Mouse (Mus musculus) 3134 (cell line): ENCODE measurements around the gene Wnt7a.

Experiments used
- DNase-seq: peaks from one replicate; pipeline ENCODE4 v3.0.0-alpha.2; 2011; ENCODE audit warnings: low spot score; ENCODE audit not compliant: insufficient read length; ENCODE audit errors: extremely low read depth

Wnt7a gene

DNA sequence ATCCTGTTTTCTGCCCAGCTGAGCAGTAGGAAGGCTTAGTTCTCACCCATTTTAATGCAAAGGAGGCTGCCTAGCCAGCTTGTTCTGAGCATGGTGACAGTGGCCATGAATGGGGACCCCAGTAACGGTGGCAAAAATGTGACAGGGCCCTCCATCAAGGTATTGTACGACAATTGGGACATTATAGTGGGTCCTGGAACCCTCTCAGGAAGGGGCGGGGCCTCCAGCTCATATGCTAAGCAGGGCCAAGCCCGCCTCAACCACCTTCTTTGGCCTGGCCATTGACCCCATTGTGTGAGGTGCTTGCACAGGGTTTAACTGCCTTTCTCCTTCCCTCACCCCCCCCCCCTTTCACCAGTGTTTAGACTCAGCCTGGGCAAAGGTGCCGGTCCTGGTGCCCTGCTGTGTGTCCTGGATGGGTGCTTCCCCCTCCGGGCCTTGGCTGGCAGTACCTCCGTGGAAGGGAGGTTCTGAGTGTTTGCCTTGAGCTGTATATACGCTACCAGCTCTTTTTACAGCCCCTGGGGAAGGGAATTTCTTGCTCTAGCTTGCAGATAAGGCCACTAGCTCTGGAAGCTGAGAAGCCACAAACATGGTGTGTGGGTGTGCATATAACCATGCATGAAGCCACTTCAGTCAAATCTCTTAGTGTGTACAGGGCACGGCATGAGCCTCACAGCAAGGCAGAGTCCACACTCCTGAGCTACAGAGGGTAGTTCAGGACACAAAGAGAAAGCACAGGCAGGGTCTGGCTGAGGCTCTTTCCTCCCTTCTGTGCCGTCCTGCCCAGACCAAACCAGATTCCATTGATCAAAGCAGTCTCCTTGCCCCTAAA is 64.9 kb downstream of the Wnt7a start:
- no peak for DNase-seq

DNA sequence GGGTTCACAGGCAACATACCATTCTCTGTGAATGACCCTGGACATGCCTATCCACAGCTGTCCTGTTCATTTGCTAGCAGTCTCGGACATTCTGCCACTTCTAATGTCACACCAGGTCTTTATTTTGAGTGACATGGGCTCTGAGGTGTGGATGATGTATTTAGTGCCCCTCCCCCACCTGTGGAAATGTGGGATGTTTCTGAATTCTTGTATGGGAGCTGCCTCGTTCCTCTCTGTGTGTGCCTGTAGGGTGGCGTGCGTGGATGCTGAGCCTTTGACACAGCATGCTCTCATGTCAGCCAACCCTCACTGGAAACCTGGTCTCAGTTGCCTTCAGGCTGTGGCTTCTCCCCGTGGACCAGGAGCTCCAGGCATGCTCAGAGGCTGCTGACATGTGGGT is 66.1 kb downstream of the Wnt7a start:
- no peak for DNase-seq

DNA sequence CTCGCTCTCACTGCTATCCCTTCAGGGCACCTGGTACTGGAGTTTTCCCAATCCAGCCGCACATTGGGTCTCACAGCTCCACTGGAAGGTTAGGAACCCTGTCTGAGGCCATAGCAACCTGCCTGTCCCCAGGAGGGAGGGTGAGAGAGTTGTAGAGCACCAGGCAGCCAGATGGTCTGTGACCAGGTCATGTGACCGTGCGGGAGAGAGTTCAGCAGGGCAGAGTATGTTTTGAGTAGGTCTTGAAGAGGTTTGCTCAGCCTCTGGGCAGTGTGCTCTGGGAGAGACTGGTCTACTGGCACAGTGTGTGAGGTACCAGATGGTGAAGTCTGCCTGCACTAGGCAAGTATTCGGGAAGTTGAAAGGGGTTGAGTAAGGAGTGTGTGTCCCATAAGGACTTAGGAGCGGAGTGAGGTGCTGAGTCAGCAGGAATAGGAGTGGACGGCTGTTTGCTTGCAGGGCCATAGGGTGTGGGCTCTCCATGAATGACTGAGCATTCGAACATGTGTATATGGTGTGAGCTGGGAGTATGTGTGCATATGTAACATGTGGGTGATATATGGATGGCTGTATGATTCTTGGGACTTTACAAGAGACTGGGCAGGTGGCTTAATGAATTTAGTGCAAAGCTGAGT is 71.4 kb downstream of the Wnt7a start:
- DNase-seq = no peak

DNA sequence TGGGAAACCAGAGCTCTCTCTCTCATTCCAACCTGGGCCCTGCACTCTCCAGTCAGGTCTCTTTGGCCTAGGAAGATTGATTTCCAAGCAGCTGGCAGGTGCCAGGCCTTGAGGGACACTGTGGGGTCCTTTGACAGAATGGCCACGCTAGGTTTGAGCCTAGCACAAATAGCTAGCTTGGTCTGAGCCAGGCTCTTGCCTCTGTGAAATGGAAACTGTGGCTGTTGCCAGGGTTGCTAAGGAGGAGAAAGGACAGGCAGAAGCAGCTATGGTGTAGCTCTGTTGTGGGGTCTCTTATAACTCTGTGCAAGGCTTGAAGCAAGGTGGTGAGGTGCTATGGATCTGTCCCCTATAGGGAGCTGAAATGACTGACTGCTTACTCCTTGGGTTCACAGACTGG is 75.7 kb downstream of the Wnt7a start:
- DNase-seq = no peak

DNA sequence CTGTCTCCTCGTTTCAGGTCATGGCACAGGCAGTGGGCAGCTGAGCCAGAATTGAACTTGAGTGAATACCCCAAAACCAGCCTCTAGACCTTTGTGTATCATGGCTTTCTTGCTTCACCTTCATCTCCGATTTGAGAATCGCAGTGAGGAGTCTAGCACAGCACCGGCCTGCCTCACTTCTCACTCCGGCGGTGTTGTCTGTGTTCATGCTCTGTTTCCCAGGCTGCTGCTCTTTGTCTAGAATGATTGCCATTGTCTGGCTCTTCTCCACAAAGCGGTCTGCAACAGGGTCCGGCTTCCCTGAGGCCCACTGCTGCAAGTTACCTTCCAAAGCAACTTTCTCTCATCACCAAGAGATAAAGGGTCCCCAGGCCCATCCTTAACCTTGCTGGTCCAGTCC is 79.3 kb downstream of the Wnt7a start:
- no peak for DNase-seq

DNA sequence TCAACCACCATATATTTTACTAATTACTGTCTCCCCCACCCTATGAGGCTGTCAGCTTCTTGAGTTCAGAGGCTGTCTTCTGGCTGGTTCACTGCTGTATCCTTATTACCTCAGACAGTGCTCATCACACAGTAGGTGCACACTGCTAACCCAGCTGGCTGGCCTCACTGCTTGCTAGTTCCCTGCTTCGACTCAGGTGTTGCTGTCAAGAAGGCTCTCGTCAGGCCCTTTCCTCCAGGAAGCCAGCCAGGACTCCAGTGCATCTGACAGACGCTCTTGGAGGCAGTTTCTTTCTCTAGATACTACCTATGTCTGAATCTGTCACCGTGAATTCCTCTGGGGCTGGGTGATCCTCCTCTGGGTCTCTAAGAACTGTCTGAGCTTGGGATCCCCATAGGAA is 85.6 kb downstream of the Wnt7a start:
- DNase-seq = no peak

DNA sequence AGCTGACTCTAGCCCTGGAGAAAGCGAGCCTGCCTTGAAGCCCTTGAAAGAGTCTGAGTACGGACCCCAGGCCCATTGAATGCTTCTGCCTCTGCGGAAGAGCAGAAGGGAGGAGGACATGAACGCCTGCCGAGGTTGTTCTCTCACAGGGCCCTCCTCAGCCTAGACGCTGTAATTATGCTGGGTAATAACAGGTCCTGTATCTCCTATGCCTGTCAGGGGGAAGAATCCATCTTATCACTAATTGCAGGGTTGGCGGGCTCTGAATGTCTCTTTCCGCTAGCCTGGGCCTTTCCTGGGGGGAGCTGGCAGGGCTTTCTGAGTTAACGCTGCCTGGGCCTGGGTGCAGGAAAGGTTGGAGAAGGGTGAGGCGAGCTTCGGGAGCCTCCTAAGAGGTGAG is 86.4 kb downstream of the Wnt7a start:
- DNase-seq = no peak

DNA sequence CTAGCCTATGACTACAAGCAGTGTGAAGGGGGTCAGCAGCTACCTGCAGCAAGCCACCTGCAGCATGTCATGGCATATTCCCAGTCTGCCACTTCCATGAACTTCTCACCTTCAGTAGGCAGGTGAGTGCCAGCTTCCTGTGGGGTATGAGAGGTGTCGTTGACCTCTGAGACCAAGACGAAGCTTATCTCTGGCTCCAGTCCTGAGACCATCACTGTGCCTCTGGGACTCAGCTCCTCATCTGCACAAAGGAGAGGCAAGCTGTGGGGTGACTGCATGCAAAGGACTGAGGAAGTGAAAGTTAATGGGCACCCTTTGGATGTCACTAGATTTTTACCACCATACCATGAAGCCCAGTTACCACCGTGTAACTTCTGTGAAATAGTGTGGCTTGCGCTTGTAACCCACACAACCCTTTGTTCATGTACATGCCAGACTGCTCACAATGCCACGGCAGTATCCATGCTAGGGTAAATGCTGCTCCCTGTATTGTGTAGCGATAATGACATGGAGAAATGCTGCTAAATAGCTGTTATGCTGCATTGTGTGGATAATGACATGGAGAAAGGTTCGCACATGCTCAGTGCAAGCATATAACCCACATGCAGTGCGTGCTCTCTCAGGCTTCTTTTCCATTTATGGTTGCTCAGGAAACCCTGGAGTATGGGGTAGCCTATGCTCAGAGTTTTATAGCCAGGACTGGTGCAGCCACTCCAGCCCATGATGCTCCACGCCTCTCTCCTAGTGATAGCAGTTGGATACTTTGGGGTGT is 89.0 kb downstream of the Wnt7a start:
- no peak for DNase-seq
